Mouse (Mus musculus): ENCODE data around the gene Tfcp2. TPM values are rescaled to one million over a fixed set of nuclear protein-coding genes. Genes with fewer than 3 reads are reported as not detected.

Tfcp2 gene
- polyA plus RNA-seq, 1 experiment from 2014 or later, result 4.1 TPM

GRCm38 (mm10) chr15:100461646-100462045 is 90.2 kb downstream of the Tfcp2 start:
- H3K27me3 ChIP-seq, result peaks cover 9% of the 10 kb centered on the region; the same call in 1 of the 2 replicates
- peak overlapping the region; percentile 61; the same call in 1 of the 2 replicates for H3K4me2 ChIP-seq
- H3K9ac ChIP-seq, result no peak overlapping the region
- H3K27ac ChIP-seq (replicated peaks), result no peak overlapping the region
- no peaks in the 10 kb centered on the region for H3K36me3 ChIP-seq (replicated peaks)
- 53% methylated on average over 9 of the region's 9 CpGs for WGBS (ENCODE audit: insufficient replicate concordance)
- peaks cover 28% of the 10 kb centered on the region for H3K4me1 ChIP-seq (replicated peaks)
- H3K4me3 ChIP-seq (replicated peaks), result no peak overlapping the region
- no peaks in the 10 kb centered on the region for H3K9me3 ChIP-seq (replicated peaks)
- no peak for ATAC-seq (ENCODE audit: insufficient read depth)

- peak; percentile 61 for ATAC-seq (ENCODE audit: insufficient read depth)
- Histone ChIP-seq H3K27me3 (peaks cover 9% of the 10 kb centered on the region; the same call in 1 of the 2 replicates), H3K4me2 (peak overlapping the region; percentile 61), H3K4me1 (replicated peaks) (peaks cover 28% of the 10 kb centered on the region), H3K4me3 (replicated peaks) (peak overlapping the region; percentile 12), H3K9me3 (replicated peaks) (no peaks in the 10 kb centered on the region), H3K36me3 (replicated peaks) (no peaks in the 10 kb centered on the region), H3K27ac (replicated peaks) (no peak overlapping the region), H3K9ac (peak overlapping the region; percentile 30; the same call in 1 of the 2 replicates)
- WGBS (ENCODE audit: insufficient replicate concordance), result 7% methylated on average over 12 of the region's 12 CpGs
These were observed 90.9 kb downstream of the Tfcp2 start for GRCm38 (mm10) chr15:100460942-100461341.

DNA sequence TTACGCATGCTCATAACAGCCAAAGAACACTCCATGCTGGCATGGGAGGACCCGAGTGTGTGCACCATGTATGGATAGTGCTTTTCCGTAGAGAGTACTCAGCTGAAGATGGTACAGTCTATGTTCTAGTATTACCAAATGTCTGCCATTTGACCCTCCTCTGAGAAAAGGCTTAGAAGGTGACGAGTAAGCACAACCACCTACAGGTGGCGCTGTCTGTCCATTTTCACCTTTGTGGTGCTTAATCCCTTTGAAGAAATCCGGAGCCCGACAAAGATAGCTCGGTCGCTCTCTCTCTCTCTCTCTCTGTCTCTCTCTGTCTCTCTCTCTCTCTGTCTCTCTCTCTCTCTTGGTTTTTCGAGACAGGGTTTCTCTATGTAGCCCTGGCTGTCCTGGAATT is 93.8 kb downstream of the Tfcp2 start:
- no peaks in the 10 kb centered on the region for H3K9me3 ChIP-seq (replicated peaks)
- H3K27me3 ChIP-seq, result peaks cover 9% of the 10 kb centered on the region; the same call in 1 of the 2 replicates
- H3K36me3 ChIP-seq (replicated peaks), result no peaks in the 10 kb centered on the region
- ATAC-seq (ENCODE audit: insufficient read depth), result no peak
- H3K4me2 ChIP-seq, result no peak overlapping the region
- peaks cover 28% of the 10 kb centered on the region for H3K4me1 ChIP-seq (replicated peaks)
- H3K9ac ChIP-seq, result no peak overlapping the region
- no peak overlapping the region for H3K27ac ChIP-seq (replicated peaks)
- WGBS (ENCODE audit: insufficient replicate concordance), result 34% methylated on average over 10 of the region's 10 CpGs
- no peak overlapping the region for H3K4me3 ChIP-seq (replicated peaks)

GRCm38 (mm10) chr15:100457340-100457739 is 94.5 kb downstream of the Tfcp2 start:
- no peaks in the 10 kb centered on the region for H3K9me3 ChIP-seq (replicated peaks)
- peak overlapping the region; percentile 54 for H3K4me2 ChIP-seq
- H3K9ac ChIP-seq, result peak overlapping the region; percentile 25; the same call in 1 of the 2 replicates
- H3K27ac ChIP-seq (replicated peaks), result no peak overlapping the region
- H3K4me1 ChIP-seq (replicated peaks), result peaks cover 28% of the 10 kb centered on the region
- 4% methylated on average over 17 of the region's 17 CpGs for WGBS (ENCODE audit: insufficient replicate concordance)
- no peak overlapping the region for H3K4me3 ChIP-seq (replicated peaks)
- peaks cover 9% of the 10 kb centered on the region; the same call in 1 of the 2 replicates for H3K27me3 ChIP-seq
- peak; percentile 49 for ATAC-seq (ENCODE audit: insufficient read depth)
- no peaks in the 10 kb centered on the region for H3K36me3 ChIP-seq (replicated peaks)

GRCm38 (mm10) chr15:100456356-100456991 is 95.3 kb downstream of the Tfcp2 start:
- no peak overlapping the region for H3K9ac ChIP-seq
- no peak overlapping the region for H3K4me3 ChIP-seq (replicated peaks)
- H3K27ac ChIP-seq (replicated peaks), result no peak overlapping the region
- WGBS (ENCODE audit: insufficient replicate concordance), result 63% methylated on average over 7 of the region's 7 CpGs
- H3K9me3 ChIP-seq (replicated peaks), result no peaks in the 10 kb centered on the region
- peaks cover 9% of the 10 kb centered on the region; the same call in 1 of the 2 replicates for H3K27me3 ChIP-seq
- no peak for ATAC-seq (ENCODE audit: insufficient read depth)
- H3K4me2 ChIP-seq, result no peak overlapping the region
- H3K36me3 ChIP-seq (replicated peaks), result no peaks in the 10 kb centered on the region
- peaks cover 25% of the 10 kb centered on the region for H3K4me1 ChIP-seq (replicated peaks)

DNA sequence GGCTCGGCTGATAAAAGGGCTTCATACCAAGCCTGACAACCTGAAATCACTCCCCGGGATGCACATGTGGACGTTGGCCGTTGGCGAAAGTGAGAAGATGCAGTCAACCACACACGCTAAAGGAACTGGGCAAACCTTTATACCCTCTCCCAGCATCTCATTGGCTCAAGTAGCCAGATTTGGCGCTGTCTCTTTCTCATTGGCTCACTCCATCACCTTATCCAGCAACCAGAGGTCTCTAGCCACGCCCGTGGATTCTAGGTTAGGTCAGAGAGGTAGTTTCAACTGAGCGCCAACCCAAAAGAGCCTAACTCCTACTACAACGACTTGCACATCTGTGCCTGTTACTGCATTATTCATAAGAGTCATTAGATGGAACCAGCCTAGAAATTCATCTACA is 99.3 kb downstream of the Tfcp2 start:
- Histone ChIP-seq H3K9me3 (replicated peaks) (no peaks in the 10 kb centered on the region), H3K27me3 (no peaks in the 10 kb centered on the region), H3K27ac (replicated peaks) (no peak overlapping the region), H3K4me3 (replicated peaks) (no peak overlapping the region), H3K4me2 (no peak overlapping the region), H3K36me3 (replicated peaks) (no peaks in the 10 kb centered on the region), H3K4me1 (replicated peaks) (peaks cover 5% of the 10 kb centered on the region), H3K9ac (no peak overlapping the region)
- ATAC-seq (ENCODE audit: insufficient read depth), result no peak
- 66% methylated on average over 11 of the region's 11 CpGs for WGBS (ENCODE audit: insufficient replicate concordance)

GRCm38 (mm10) chr15:100451245-100451644 is 100.6 kb downstream of the Tfcp2 start:
- WGBS (ENCODE audit: insufficient replicate concordance), result 73% methylated on average over 16 of the region's 16 CpGs

DNA sequence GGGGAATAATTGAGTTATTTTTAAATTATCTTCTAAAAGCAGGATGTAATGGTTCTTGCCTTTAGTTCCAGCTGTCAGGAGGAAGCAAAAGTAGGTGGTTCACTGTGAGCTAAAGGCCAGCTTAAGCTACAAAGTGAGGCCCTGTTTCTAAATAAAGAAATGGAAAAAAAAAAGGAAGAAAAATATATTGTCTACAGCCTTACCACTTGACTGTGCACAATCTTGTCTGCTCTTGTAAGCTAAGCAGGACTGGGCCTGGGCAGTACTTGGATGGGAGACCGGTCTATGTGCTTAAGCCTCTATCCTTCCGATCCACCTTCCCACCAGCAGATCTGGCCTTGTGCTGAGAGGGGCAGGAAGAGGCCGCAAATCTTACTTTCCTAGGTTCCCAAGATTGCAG is 102.3 kb downstream of the Tfcp2 start:
- no peaks in the 10 kb centered on the region for H3K27me3 ChIP-seq
- no peaks in the 10 kb centered on the region for H3K4me1 ChIP-seq (replicated peaks)
- H3K27ac ChIP-seq (replicated peaks), result no peak overlapping the region
- H3K36me3 ChIP-seq (replicated peaks), result no peaks in the 10 kb centered on the region
- H3K9ac ChIP-seq, result no peak overlapping the region
- no peaks in the 10 kb centered on the region for H3K9me3 ChIP-seq (replicated peaks)
- H3K4me3 ChIP-seq (replicated peaks), result no peak overlapping the region
- H3K4me2 ChIP-seq, result no peak overlapping the region
- ATAC-seq (ENCODE audit: insufficient read depth), result no peak
- 80% methylated on average over 3 of the region's 3 CpGs for WGBS (ENCODE audit: insufficient replicate concordance)

More at GRCm38 (mm10) chr15:100451245-100451644, 100.6 kb downstream of the Tfcp2 start:
- no peak overlapping the region for H3K9ac ChIP-seq
- H3K9me3 ChIP-seq (replicated peaks), result no peaks in the 10 kb centered on the region
- ATAC-seq (ENCODE audit: insufficient read depth), result no peak
- H3K36me3 ChIP-seq (replicated peaks), result no peaks in the 10 kb centered on the region
- no peak overlapping the region for H3K4me3 ChIP-seq (replicated peaks)
- H3K4me1 ChIP-seq (replicated peaks), result no peaks in the 10 kb centered on the region
- H3K4me2 ChIP-seq, result no peak overlapping the region
- no peaks in the 10 kb centered on the region for H3K27me3 ChIP-seq
- H3K27ac ChIP-seq (replicated peaks), result no peak overlapping the region

DNA sequence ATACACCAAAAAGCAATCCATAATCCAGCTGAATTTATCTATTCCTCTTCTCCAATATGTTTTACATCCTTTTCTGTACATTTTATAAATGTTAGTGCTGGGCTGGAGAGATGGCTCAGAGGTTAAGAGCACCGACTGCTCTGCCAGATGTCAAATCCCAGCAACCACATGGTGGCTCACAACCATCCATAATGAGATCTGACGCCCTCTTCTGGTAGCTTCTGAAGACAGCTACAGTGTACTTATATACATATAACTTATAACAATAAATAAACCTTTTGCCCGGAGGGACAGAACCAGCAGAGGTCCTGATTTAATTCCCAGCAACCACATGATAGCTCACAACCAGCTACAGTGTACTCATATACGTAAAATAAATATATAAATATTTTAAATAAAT is 103.2 kb downstream of the Tfcp2 start:
- Histone ChIP-seq H3K27me3 (no peaks in the 10 kb centered on the region), H3K9ac (no peak overlapping the region), H3K4me2 (no peak overlapping the region), H3K9me3 (replicated peaks) (no peaks in the 10 kb centered on the region), H3K4me3 (replicated peaks) (no peak overlapping the region), H3K4me1 (replicated peaks) (peaks cover 8% of the 10 kb centered on the region), H3K27ac (replicated peaks) (no peak overlapping the region; the same call in 1 of the 2 replicates), H3K36me3 (replicated peaks) (no peaks in the 10 kb centered on the region)
- 66% methylated on average over 4 of the region's 4 CpGs for WGBS (ENCODE audit: insufficient replicate concordance)
- no peak for ATAC-seq (ENCODE audit: insufficient read depth)

Other genes with a start within 250 kb of the Tfcp2 start
- gene Mettl7a1, start 247.9 kb downstream of the Tfcp2 start, polyA plus RNA-seq (2015; fragmentation: Nextera tagmentation; extraction: Ambion mirVana), result 8.9 and 9.7 TPM in 2 replicates
- gene Mettl7a3, start 217.1 kb downstream of the Tfcp2 start, polyA plus RNA-seq (2015; fragmentation: Nextera tagmentation; extraction: Ambion mirVana), result not detected in 2 replicates
- gene Methig1, start 198.9 kb downstream of the Tfcp2 start, polyA plus RNA-seq (2015; fragmentation: Nextera tagmentation; extraction: Ambion mirVana), result 0.17 and 0.25 TPM in 2 replicates
- not detected in 2 replicates for gene Mettl7a2, start 198.8 kb downstream of the Tfcp2 start, polyA plus RNA-seq (2015; fragmentation: Nextera tagmentation; extraction: Ambion mirVana)
- gene Higd1c, start 187.5 kb downstream of the Tfcp2 start, polyA plus RNA-seq (2015; fragmentation: Nextera tagmentation; extraction: Ambion mirVana), result not detected in 2 replicates
- 0.05 TPM in 2 replicates for gene Gm5475, start 129.9 kb downstream of the Tfcp2 start, polyA plus RNA-seq (2015; fragmentation: Nextera tagmentation; extraction: Ambion mirVana)
- 39.7 and 43.9 TPM in 2 replicates for gene Slc11a2, start 126.9 kb downstream of the Tfcp2 start, polyA plus RNA-seq (2015; fragmentation: Nextera tagmentation; extraction: Ambion mirVana)
- 11.9 and 14.3 TPM in 2 replicates for gene Letmd1, start 83.0 kb downstream of the Tfcp2 start, polyA plus RNA-seq (2015; fragmentation: Nextera tagmentation; extraction: Ambion mirVana)
- gene Csrnp2, start 56.5 kb downstream of the Tfcp2 start, polyA plus RNA-seq (2015; fragmentation: Nextera tagmentation; extraction: Ambion mirVana), result 0.81 and 0.97 TPM in 2 replicates
- gene Pou6f1, start 48.0 kb upstream of the Tfcp2 start, polyA plus RNA-seq (2015; fragmentation: Nextera tagmentation; extraction: Ambion mirVana), result 0.14 and 0.37 TPM in 2 replicates
- gene Dazap2, start 63.3 kb upstream of the Tfcp2 start, polyA plus RNA-seq (2015; fragmentation: Nextera tagmentation; extraction: Ambion mirVana), result 145 and 148 TPM in 2 replicates
- 9.3 and 10.8 TPM in 2 replicates for gene Smagp, start 84.9 kb upstream of the Tfcp2 start, polyA plus RNA-seq (2015; fragmentation: Nextera tagmentation; extraction: Ambion mirVana)
- gene Bin2, start 117.5 kb upstream of the Tfcp2 start, polyA plus RNA-seq (2015; fragmentation: Nextera tagmentation; extraction: Ambion mirVana), result 18.2 and 22.2 TPM in 2 replicates
- 17.0 and 22.6 TPM in 2 replicates for gene Cela1, start 135.9 kb upstream of the Tfcp2 start, polyA plus RNA-seq (2015; fragmentation: Nextera tagmentation; extraction: Ambion mirVana)
- gene Galnt6, start 177.4 kb upstream of the Tfcp2 start, polyA plus RNA-seq (2015; fragmentation: Nextera tagmentation; extraction: Ambion mirVana), result 1.2 and 1.5 TPM in 2 replicates
- gene Slc4a8, start 209.7 kb upstream of the Tfcp2 start, polyA plus RNA-seq (2015; fragmentation: Nextera tagmentation; extraction: Ambion mirVana), result 0.25 and 0.50 TPM in 2 replicates